Mouse (Mus musculus) thymus, adult 18-20 months (tissue): ENCODE results near the gene Cpne5.
"Not testable (repeated sequence)": the region's sequence is repeated elsewhere in the genome, so short reads cannot be mapped to it uniquely, and the experiment has no call there.

ENCODE experiments used
- DNase-seq, 2 experiments: peaks; one replicate each; pipeline ENCODE4 v3.0.0; 2022; ENCODE audit warnings: mixed read lengths in 2 of 2

Cpne5 gene

DNA sequence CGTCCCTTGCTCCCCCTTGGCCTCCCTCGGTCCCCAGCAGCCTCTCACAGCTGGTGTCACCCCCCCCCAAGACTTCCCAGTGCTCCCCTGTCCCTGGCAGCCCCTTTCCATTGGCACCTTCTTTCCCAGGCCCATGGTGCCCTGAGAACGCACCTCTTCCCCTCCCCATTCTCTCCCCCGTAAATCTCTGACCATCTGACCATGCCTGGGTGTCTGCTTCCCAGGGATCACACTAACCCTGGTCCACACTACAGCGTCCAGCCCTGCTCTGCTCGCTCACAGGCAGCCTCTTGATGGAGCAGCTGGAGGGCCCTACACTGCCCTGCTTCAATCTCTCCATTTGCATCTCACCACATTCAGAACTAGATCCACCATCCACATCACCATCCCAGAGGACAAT is 18.5 kb upstream of the Cpne5 start:
- DNase-seq, result no peak

DNA sequence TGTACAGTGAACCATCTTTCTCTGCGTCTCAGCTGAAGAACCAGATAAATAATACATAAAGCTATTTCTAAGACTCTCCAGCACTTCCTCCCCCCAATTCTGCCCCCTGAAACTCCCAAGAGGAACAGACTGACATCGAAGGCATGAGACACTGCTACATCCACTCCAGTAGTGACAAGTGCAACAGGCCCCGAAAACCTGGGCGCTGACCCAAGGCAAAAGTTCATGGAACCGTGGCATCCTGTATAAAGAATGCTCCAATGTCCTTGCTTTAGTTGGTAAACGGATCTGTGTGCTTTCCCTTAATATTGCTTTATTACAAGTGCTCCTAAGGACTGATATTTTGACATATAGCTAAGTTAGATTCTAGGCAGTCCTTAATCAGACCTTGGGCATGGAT is 16.8 kb upstream of the Cpne5 start:
- not testable (repeated sequence) for DNase-seq

DNA sequence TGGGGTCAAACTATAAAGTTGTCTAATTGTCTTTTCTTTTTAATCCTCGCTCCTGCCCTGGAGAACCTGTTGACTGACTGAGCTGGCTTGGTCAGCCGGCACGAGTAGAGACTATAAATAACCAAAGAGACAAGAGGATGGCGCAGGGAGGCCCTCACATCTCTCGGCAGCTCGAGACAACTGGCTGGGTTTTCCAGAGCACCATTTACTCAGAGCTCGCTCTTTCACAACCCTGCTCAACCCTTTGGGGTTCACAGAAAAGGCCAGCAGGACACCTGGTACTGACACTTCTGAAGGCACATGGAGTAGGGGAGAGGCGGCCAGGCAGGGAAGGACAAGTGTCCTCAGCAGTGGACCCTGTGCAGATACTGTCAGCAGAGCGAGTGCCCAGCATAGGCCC is 15.7 kb upstream of the Cpne5 start:
- no peak for DNase-seq

DNA sequence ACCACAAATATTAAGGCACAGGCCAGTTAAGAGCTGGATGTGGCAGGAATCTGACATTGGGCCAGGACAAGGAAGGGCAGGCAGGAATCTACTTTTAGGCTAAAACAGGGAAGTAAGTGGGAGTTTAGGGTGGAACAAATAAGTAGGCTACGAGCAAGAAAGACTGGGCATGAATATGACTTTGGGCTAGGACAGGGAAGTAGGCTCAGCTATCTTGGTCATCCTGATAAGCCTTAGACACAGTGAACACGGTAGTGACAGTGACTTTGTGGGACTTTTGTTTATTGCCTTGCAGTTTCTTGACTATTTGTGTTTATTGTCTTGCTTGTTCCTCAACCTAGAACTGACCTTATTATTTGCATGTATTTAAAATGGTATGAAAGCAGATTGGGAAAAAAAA is 15.3 kb upstream of the Cpne5 start:
- no peak for DNase-seq

DNA sequence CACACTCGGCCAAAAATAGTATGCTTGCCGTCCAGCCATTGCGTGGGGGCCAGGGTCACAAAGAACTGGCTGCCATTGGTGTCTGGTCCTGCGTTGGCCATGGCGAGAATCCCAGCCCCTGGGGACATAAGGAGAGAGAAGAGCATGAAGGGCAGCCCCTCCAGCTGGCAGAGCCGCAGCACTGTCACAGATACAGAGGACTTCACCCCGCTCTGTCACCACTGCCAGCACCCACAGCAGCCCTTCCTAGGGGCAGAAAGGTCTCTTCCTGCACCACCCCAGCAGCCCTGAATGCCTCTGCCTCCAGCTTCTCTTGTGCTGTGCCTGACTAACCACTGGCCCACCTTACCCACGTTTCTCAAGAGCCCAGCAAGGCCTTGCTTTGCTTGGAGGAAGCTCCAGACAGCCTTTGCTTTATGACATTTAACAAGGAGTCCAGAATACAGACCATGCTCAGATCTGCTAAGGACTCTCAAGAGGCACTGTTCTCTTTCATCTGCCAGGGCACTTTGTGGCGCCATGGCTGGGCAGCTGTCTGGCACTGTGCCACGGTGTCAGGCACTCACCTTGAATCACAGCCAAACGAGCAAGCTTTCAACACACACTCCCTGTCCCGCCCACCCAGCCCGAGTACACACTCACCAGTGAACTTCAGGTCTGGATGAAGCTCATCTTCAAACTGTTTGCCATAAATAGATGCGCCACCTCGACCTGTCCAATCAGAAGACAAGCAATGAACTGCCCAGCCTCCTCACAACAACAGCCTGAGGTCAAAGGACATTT is 13.8 kb upstream of the Cpne5 start:
- DNase-seq, result no peak

DNA sequence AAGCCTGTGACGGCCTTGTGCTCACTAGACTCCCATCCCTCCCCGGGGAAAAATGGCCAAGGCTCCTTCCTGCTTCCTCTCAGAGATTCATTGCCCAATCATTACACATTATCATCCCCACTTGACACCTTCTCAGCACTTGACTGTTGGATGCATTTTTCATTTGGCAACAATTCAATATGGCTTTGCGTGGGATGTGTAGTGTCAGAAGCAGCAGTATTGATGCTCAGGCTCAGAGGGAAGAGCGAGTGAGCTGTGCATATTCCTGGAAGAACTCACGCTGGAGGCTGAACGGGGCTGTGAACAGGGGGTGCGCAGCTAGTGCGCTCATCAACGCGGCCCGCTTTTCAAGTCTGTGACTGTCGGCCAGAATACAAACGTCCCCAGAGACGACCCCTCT is 13.0 kb upstream of the Cpne5 start:
- DNase-seq, result not testable (repeated sequence)

DNA sequence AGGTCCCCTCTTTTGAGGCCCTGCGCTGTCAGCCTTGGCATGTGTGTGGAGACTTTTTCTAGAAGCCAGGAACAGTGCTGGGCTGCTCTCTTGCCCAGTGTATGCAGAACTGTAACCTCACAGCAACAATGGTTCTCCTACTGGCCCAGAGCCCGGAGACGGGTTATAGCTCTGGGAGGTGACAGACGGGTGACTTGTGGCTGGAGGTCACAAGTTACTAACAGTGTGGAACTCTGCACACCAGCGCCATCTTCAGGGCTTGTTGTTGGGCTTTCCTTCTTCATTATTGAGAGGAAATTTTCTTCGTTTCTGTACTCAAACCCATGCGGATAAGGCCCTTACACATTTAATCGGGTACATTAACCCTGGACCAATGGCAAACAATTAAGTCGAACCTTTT is 11.5 kb upstream of the Cpne5 start:
- DNase-seq, result no peak

DNA sequence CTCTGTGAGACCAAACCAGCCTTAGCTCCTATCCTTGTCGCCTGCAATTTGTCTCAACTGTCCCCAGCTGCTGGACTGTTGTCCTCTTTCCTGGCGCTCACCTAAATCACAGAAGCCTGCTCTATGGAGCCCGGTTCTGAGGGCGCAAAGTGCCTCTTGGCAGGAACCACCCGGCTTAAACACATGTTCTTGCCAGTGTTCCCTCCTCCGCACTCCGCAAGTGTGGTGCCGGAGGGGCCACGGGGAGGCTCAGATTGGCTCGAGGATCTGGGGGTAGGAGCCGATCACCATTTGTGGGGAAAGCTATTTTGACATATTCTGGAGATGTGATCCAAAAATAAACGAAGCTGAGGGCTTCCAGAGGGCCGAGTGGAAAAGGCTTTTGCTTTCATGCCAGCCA is 9.9 kb upstream of the Cpne5 start:
- DNase-seq, result no peak

DNA sequence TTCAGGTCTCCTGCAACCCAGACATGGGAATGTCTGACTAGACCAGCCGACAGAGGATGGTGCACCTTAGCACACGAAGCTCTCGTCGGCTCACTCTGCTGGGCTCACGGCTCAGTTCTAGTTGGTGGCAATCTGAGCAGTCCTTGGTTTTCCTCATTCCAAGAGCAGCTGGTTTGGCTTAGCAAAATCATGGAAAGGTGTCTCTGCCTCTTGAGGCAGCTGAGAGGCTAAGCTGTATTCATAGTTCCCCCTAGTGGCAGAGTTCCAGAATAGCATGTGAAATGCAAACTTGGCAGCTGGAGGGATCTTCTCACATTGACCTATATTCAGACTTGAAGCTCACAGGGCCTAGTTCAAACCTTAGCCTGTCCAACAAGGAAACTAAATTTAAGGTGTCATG is 8.6 kb upstream of the Cpne5 start:
- no peak for DNase-seq

DNA sequence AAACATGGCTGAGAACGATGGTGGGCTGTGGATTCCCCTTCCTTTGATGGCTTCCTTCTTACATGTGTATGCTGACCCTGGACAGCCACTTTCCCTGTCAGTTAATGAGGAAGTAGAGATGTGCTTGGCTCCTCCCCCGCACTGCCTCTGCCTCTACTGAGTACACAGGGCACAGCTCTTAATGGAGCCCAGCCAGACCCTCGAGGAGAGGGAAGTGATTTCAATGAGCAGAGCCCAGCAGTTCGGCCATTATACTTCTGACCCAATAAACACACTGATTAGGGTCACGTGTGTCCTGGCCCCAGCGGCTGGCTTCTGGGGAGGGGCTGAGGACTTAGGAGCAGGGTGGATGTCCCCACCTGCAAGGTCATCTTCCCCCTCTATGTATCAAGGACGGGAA is 7.8 kb upstream of the Cpne5 start:
- no peak for DNase-seq

DNA sequence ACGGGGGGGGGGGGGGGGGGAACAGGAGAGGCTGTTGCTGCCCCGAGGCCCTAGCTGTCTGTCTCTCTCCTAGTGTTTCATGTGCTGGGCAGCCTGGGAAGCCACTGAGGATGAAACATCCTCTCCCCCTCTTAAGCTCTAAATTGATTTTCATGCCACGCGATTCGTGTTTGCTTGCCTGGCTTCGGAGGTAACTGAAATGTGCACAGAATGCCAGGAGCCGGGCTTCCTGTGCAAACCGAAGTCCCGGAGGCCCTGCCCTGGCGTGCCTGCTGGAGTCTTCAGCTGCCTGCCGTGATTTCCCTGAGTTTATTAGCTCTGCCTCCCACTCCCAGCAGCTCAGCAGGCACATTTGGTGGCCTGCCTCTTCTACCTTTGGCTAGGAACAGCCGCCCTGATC is 6.9 kb upstream of the Cpne5 start:
- no peak for DNase-seq

DNA sequence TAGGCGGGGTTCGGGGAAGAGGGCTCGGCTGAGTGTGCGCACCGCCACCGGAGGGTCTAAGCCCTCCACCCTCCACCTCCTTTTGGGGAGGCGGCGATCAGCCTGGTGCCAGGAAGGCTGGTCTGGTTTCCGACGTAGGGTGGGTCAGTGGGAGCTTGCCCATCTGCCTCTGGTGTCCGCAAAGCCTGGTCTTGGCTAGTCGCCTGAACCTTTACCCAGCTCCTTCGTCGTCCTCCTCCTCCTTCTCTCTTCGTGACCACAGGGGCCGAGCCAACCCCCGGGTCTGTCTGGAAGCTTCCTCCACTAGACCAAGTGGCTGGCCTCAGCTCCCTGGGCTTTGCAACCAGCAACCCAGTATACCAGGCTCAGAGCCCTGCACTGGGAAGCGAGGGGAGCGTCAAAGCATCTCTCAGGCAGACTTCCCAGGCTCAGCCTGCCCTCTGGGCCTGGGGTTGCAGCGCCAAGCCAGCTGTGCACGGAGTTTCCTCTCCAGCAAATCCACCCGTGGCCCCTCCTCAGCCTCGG is 516 bp upstream of the Cpne5 start:
- no peak for DNase-seq

DNA sequence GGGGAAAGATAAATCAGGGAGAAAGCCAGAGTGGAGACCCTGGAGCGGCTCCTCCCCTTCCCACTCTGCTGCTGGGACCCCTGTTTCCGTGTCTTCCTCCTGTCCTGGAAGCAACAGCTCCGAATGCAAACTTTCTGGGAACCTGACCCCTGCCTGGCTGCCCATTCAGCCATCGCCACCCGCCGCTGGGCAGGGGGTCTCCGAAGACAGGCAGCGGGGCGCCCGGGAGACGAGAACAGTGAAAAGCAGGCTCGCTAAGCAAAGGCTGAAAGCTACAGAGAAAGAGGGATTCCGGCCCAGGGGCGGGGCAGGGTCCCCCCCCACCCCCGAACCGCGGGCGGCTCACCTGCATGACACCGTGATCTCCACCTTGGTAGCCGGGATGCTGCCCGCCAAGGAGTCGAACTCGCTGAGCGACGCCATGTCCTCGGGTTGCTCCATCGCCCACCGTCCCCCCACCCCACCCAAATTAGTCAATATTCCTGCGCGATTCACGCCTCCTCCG is 648 bp downstream of the Cpne5 start:
- DNase-seq, result no peak

DNA sequence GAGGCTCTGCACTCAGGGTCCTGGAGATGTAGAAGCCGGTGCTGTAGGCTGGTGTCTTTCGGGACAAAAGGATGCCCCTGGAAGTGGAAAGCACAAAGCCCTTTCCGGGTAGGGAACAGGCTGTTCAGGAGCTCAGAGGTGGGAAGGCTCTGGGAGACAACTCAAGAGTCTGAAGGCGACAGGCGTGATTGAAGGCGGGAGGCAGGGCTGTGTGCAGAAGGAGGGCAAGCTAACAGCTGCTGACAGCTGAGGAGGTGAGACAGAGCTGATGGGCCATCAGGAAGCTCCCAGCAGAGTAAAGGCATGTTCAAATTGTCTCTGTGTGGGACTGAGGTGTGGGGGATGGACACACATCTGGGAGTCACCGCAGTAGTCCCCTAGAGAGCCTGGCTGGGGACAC is 1.9 kb downstream of the Cpne5 start:
- DNase-seq, result no peak

DNA sequence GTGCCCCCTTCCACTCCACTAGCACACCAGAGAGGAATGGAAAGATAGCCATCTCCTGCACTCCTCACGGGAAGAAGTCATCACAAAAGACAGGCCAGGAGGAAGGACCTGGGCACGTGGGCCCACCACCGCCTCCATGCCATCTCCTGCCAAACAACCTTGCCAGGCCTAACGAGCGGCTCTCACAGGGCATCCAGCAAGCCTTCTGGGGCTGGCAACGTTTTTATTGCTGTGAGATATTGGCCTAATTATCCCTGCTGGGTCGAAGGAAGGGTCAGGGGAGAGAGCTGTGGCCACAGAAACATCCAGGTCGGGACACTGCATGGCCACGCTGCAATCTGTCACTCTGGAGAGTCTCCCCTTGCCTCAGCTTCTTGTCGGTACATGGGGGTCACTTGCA is 6.9 kb downstream of the Cpne5 start:
- no peak for DNase-seq

DNA sequence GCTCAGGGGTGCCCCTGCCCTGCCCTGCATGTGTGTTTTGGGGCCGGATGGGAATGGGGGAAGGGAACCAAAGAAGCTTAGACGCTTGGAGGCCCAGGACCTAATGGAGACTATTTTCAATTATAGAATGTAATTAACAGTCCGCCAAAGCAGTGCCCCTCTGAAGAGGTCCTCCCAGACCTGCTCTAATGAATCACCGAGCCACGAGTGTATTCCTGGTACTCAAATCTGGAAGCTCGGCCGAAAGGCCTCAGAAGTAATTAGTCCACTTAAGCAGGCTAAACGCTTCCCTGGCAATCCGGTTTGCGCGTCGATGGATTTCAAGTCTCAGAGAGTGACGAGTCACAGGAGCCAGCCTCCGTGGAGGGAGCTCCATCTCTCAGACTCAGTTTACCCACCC is 17.3 kb downstream of the Cpne5 start:
- DNase-seq, result no peak

DNA sequence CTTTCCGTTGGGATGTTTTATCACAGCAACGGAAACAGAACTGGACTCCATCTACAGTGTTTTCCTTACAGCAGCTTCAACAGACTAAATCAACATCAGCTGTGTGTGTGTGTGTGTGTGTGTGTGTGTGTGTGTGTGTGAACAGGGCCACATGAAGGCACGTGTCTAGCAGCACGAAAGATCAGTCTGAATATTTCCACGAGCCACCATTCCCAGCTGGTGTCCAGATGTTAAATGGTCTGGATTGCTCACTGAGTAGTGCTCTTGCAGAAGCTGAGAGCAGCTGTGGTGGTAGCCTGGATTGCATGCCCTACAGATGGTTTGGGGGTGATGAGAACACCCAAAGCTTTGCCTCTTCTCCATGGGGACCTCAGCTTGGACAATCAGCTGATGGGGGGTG is 19.9 kb downstream of the Cpne5 start:
- no peak for DNase-seq

DNA sequence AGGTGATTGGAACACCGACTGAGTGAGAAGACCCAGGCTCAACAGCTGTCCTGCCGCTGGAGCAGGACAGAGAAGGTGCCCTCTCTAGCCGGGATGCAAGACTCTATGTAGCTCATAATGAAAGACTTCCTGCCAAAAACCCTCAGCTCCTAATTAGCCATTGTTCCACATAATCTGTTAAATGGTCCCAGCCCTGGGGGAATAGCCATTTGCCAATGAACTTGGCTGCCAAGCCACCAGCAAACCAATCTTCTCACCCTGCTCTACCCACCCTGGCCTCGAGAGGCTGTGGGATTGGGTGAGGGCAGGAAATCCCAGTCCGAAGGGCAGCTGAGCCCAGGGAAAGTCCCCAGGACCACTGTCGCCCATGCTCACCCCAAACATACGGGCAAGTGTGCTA is 21.9 kb downstream of the Cpne5 start:
- DNase-seq, result no peak

DNA sequence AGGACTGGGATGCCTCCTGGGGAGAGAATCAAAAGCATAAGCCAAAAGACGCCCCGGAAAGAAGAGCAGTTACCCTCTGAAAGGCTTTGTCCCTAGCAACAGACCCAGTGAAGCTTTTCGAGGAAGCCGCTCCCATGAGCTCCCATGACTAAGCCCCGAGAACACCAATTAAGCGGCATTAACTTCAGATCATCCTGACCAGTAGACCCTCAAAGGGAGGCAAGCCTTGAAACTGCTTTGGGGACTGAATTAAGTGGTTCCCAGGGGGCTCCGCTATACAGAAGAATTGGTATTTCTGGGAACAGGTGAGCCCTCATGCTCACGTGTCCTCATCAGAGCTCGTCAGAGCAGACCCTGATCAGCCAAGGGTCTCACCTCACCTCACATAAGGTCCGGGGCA is 23.3 kb downstream of the Cpne5 start:
- DNase-seq, result no peak

DNA sequence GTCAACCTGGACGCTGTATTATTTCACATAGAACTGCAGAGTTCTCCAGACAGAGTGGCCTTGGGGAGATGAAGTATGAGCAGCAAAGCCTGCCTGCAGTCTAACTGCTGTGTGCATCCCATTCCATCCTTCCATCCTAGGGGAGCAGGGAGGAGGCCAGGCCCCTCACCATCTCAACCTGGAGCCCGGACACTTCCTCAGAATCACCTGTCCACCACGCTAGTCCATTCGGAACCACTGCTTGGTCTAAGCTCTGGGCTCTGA is 23.8 kb downstream of the Cpne5 start:
- DNase-seq, result no peak

DNA sequence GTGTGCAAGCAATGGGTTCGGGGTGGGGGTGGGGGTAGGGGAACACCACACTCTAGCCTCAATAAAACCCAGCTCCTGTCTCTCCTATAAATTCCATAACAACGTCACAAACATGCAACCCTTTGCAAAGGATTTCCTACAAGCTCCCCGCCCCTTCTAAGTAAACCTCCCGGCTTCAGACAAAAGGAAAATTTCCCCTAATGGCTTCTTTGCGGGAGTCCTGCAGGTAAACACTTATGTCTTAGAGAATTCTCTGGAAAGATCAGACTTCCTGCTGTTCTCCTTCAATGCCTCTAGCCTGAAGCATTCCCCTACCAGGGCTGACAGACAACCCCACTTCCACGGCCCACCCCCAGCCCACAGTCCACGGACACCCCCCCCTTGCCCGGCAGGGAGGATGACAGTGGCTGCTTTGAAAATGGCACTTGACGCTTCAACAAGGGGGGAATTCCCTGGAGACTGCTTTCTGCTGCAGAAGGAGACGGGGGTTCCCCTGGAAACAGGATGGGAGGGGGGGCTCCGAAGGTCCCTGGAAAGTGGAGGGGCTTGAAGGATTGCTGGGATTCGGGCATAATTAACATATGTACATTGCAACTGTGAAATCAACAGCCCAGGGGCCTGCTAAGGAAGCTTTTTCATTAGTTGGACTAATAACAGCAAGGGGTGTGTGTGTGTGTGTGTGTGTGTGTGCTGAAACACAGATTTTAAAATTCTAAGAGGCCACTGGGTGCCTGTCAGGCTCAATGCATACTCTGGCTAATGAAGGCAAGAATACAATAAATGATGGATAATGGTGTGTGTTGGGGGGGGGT is 24.4 kb downstream of the Cpne5 start:
- DNase-seq, result no peak

DNA sequence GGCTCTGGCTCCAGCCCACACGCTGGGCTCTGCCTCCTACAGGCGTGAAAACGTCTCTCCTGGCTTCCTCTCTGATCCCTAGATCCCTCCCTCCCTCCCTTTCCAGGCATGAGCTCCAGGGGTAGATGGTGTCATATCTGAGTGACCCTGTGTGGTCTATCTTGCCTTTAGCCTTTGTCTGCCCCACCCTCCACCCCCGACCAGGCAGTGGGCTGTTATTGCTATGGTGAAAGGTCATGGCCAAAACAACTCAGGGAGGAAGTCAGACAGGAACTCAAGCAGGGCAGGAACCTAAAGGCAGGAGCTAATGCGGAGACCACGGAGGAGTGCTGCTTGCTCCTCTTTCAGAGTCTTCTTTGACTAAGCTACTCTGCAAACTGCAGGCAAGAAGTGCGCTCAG is 26.1 kb downstream of the Cpne5 start:
- no peak for DNase-seq

DNA sequence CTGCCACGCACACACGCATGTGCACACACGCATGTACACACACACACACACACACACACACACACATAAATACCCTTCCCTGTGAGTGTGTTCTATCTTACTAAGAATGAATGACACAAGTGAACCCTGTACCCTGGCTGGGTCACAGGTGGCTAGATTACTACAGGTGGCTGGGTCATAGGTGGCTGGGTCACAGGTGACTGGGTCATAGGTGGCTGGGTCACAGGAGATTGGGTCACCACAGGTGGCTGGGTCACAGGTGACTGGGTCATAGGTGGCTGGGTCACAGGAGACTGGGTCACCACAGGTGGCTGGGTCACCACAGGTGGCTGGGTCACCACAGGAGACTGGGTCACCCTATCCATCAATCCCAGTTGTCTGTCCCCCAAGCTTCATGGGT is 27.9 kb downstream of the Cpne5 start:
- no peak for DNase-seq

DNA sequence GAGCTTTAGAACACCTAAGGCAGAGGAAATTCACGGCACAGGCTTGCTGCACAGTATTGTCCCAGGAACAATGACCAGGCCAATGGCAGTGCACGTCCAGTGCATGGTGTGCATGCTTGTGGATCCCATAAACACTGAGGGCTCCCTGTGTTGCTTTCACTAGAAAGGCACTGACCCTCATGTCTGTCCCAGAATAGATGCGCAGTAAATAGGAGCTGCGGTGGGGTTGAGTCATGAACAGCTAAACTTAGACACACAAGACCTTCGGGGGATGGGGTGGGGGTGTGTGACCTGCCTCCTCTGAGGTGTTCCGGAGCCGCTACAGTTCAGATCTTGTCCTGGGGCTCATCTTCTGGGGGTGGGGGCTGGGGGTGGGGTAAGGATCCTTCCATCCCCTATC is 31.9 kb downstream of the Cpne5 start:
- DNase-seq, result no peak

DNA sequence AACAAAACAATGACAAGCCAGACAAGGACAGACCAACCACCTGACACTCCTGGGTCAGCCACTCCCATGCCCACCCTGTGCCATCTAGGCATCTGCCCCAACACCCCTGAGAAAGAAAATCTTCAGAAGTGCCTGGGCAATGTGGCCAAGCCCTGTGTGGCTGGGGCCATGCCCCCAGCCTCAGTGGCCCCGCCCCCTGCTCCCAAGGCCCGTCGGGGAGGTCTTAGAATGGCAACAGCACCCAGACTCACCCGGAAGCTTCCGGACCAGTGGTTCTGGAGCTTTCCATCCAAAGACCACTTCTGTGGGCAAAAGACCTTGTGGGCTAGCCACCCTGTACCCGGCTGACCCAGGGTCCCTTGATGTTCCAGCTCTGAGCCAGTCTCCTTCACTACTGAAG is 35.4 kb downstream of the Cpne5 start:
- no peak for DNase-seq
